Mouse (Mus musculus): Measurements from ENCODE around the gene Hmbs. TPM values are rescaled to one million over a fixed set of nuclear protein-coding genes. Genes with fewer than 3 reads are reported as not detected.
A peak's percentile ranks its signal among the peaks of the same experiment; 100 is the strongest.

The Hmbs gene
- total and polyA plus RNA-seq, 3 experiments: 65.1 to 74.0 (median 73.7) TPM

GRCm38 (mm10) chr9:44341487-44341886 lies 2.5 kb downstream of the Hmbs start:
- TF ChIP-seq NRF1 (IDR thresholded peaks at IDR 0.05; ENCODE audit: low read depth, low read length): no peak
- no peak for TF ChIP-seq ZMIZ1 (IDR thresholded peaks at IDR 0.05; ENCODE audit: low read depth, low read length)
- in situ Hi-C loops (cut with MboI; ENCODE audit: low pct_ligation_motif_present, low pct_unique_long_range_greater_than_20kb, low sequenced_read_pairs): loop anchor here (5.0 kb wide), 2 partner anchors 49 to 56 kb away; partner anchors contain the start of gene Slc37a4
- Histone ChIP-seq H3K9me3 (replicated peaks; ENCODE audit: low read length) (peaks cover 2% of the 10 kb centered on the region), H3K79me2 (replicated peaks; ENCODE audit: control insufficient read depth, extremely low read depth, insufficient read depth, poor library complexity, severe bottlenecking) (peaks cover 21% of the 10 kb centered on the region), H3K4me1 (ENCODE audit: control insufficient read depth in 1 of 2, insufficient read depth in 2 of 2) (peaks cover 9 to 39% of the 10 kb centered on the region in 2 experiments; a peak in 2 of 4 replicates), H3K4me3 (replicated peaks in 1 of 3; ENCODE audit: low read depth in 2 of 3, low read length in 2 of 3, poor library complexity in 1 of 3) (no peak overlapping the region), H3K9ac (ENCODE audit: insufficient read depth, low read depth) (no peak overlapping the region), H3K4me2 (ENCODE audit: insufficient read depth, low read depth, poor library complexity, severe bottlenecking) (no peak overlapping the region), H3K27me3 (replicated peaks) (no peaks in the 10 kb centered on the region), H3K36me3 (replicated peaks in 1 of 2; ENCODE audit: control insufficient read depth in 1 of 2, insufficient read depth in 1 of 2, low read length in 1 of 2) (peaks cover 40 to 62% of the 10 kb centered on the region in 2 experiments), H3K27ac (ENCODE audit: insufficient read depth, low read depth) (no peak overlapping the region)
- dilution Hi-C loops (cut with MboI; ENCODE audit: extremely low pct_ligation_motif_present, extremely low pct_unique_long_range_greater_than_20kb, low sequenced_read_pairs): no loop called here
- DNase-seq (ENCODE audit: extremely low read depth): no peak

- peaks cover 2% of the 10 kb centered on the region for H3K9me3 ChIP-seq (replicated peaks; ENCODE audit: low read length)
- no peak overlapping the region for H3K9ac ChIP-seq (ENCODE audit: insufficient read depth, low read depth)
- in situ Hi-C loops (cut with MboI; ENCODE audit: low pct_ligation_motif_present, low pct_unique_long_range_greater_than_20kb, low sequenced_read_pairs): no loop called here
- no peak for TF ChIP-seq KAT2A (IDR thresholded peaks at IDR 0.05; ENCODE audit: insufficient replicate concordance, low read length)
- peak; percentile 17; the same call in 1 of the 2 replicates for TF ChIP-seq SMC3 (IDR thresholded peaks at IDR 0.05; ENCODE audit: low read depth, low read length)
- no peak for TF ChIP-seq EP300 (IDR thresholded peaks at IDR 0.05; ENCODE audit: low read length)
- TF ChIP-seq E2F4 (IDR thresholded peaks at IDR 0.05; ENCODE audit: insufficient replicate concordance, low read depth, low read length): no peak
- peak in 1 of 2 experiments; percentile 42; a peak in 2 of 4 replicates for TF ChIP-seq CTCF (conservative IDR thresholded peaks at IDR 0.05 in 1 of 2, IDR thresholded peaks at IDR 0.05 in 1 of 2; ENCODE audit: low read depth in 2 of 2, low read length in 2 of 2)
- TF ChIP-seq RAD21 (IDR thresholded peaks at IDR 0.05; ENCODE audit: low read depth, low read length): peak; percentile 9; the same call in 1 of the 2 replicates
- no peak for TF ChIP-seq POLR2AphosphoS2 (IDR thresholded peaks at IDR 0.05; ENCODE audit: low read depth, low read length)
- TF ChIP-seq JUN (IDR thresholded peaks at IDR 0.05; ENCODE audit: insufficient read depth, low read depth, low read length): no peak
- H3K79me2 ChIP-seq (replicated peaks; ENCODE audit: control insufficient read depth, extremely low read depth, insufficient read depth, poor library complexity, severe bottlenecking): peaks cover 36% of the 10 kb centered on the region
- no peak overlapping the region for H3K4me3 ChIP-seq (replicated peaks in 1 of 3; ENCODE audit: low read depth in 2 of 3, low read length in 2 of 3, poor library complexity in 1 of 3)
- no peak for DNase-seq (ENCODE audit: extremely low read depth)
- no peak overlapping the region for H3K4me2 ChIP-seq (ENCODE audit: insufficient read depth, low read depth, poor library complexity, severe bottlenecking)
- peaks cover 38 to 53% of the 10 kb centered on the region in 2 experiments for H3K36me3 ChIP-seq (replicated peaks in 1 of 2; ENCODE audit: control insufficient read depth in 1 of 2, insufficient read depth in 1 of 2, low read length in 1 of 2)
- no peak overlapping the region for H3K27ac ChIP-seq (ENCODE audit: insufficient read depth, low read depth)
- no peaks in the 10 kb centered on the region for H3K27me3 ChIP-seq (replicated peaks)
- dilution Hi-C loops (cut with MboI; ENCODE audit: extremely low pct_ligation_motif_present, extremely low pct_unique_long_range_greater_than_20kb, low sequenced_read_pairs): no loop called here
- H3K4me1 ChIP-seq (ENCODE audit: control insufficient read depth in 1 of 2, insufficient read depth in 2 of 2): peaks cover 9 to 36% of the 10 kb centered on the region in 2 experiments; a peak in 2 of 4 replicates
Measured at GRCm38 (mm10) chr9:44338574-44338973, 5.5 kb downstream of the Hmbs start.

GRCm38 (mm10) chr9:44337436-44338169 lies 6.4 kb downstream of the Hmbs start:
- Histone ChIP-seq H3K9me3 (replicated peaks; ENCODE audit: low read length) (peaks cover 2% of the 10 kb centered on the region), H3K4me2 (ENCODE audit: insufficient read depth, low read depth, poor library complexity, severe bottlenecking) (0 out of 2 replicates have a peak overlapping the region, but pooled peaks have one; percentile 76), H3K4me1 (ENCODE audit: control insufficient read depth in 1 of 2, insufficient read depth in 2 of 2) (peaks cover 14 to 38% of the 10 kb centered on the region in 2 experiments; a peak in 2 of 4 replicates), H3K9ac (ENCODE audit: insufficient read depth, low read depth) (peak overlapping the region; percentile 96; the same call in 1 of the 2 replicates), H3K4me3 (replicated peaks in 1 of 3; ENCODE audit: low read depth in 2 of 3, low read length in 2 of 3, poor library complexity in 1 of 3) (no peak overlapping the region), H3K79me2 (replicated peaks; ENCODE audit: control insufficient read depth, extremely low read depth, insufficient read depth, poor library complexity, severe bottlenecking) (peaks cover 34% of the 10 kb centered on the region), H3K36me3 (replicated peaks in 1 of 2; ENCODE audit: control insufficient read depth in 1 of 2, insufficient read depth in 1 of 2, low read length in 1 of 2) (peaks cover 47 to 63% of the 10 kb centered on the region in 2 experiments), H3K27me3 (replicated peaks) (no peaks in the 10 kb centered on the region), H3K27ac (ENCODE audit: insufficient read depth, low read depth) (no peak overlapping the region)
- TF ChIP-seq ZMIZ1 (IDR thresholded peaks at IDR 0.05; ENCODE audit: low read depth, low read length) (peak; percentile 42; the same call in 1 of the 2 replicates), POLR2AphosphoS2 (IDR thresholded peaks at IDR 0.05; ENCODE audit: low read depth, low read length) (peak; percentile 68; the same call in 1 of the 2 replicates), PAX5 (IDR thresholded peaks at IDR 0.05; ENCODE audit: low read length) (no peak), MAX (IDR thresholded peaks at IDR 0.05; ENCODE audit: low read length) (no peak), POLR2A (IDR thresholded peaks at IDR 0.05; ENCODE audit: low read depth, low read length) (peak; percentile 39; the same call in 1 of the 2 replicates)
- dilution Hi-C loops (cut with MboI; ENCODE audit: extremely low pct_ligation_motif_present, extremely low pct_unique_long_range_greater_than_20kb, low sequenced_read_pairs): no loop called here
- in situ Hi-C loops (cut with MboI; ENCODE audit: low pct_ligation_motif_present, low pct_unique_long_range_greater_than_20kb, low sequenced_read_pairs): no loop called here
- DNase-seq (ENCODE audit: extremely low read depth): peak; percentile 31

All from CH12.LX (cell line).